Mouse (Mus musculus): ENCODE data around the gene Dync1i1. TPM values are rescaled to one million over a fixed set of nuclear protein-coding genes. Genes with fewer than 3 reads are reported as not detected.

The Dync1i1 gene
- polyA plus RNA-seq, 1 experiment from 2014 or later = 0.71 TPM

GRCm38 (mm10) chr6:5854048-5854836, 128.8 kb downstream of the Dync1i1 start:
- H3K9ac ChIP-seq = no peak overlapping the region
- H3K4me1 ChIP-seq (ENCODE audit: insufficient read depth) = peaks cover under 1% of the 10 kb centered on the region; the same call in 1 of the 2 replicates
- DNase-seq (no peak), ATAC-seq (ENCODE audit: insufficient read depth) (no peak)
- no peak overlapping the region for H3K27ac ChIP-seq (ENCODE audit: low read depth)
- H3K4me2 ChIP-seq = no peak overlapping the region
- no peak overlapping the region for H3K4me3 ChIP-seq (ENCODE audit: low read depth, low read length)
- WGBS = 87% methylated on average over 12 of the region's 12 CpGs
- no peaks in the 10 kb centered on the region for H3K36me3 ChIP-seq (ENCODE audit: insufficient read depth)
- peaks cover 3% of the 10 kb centered on the region; the same call in 1 of the 2 replicates for H3K27me3 ChIP-seq (ENCODE audit: insufficient read depth, low read length)
- no peak for TF ChIP-seq CTCF (IDR thresholded peaks at IDR 0.05; ENCODE audit: low read depth)
- H3K9me3 ChIP-seq (ENCODE audit: low read depth, low read length) = no peaks in the 10 kb centered on the region

GRCm38 (mm10) chr6:5855526-5855925, 130.1 kb downstream of the Dync1i1 start:
- H3K4me2 ChIP-seq = no peak overlapping the region
- no peaks in the 10 kb centered on the region for H3K36me3 ChIP-seq (ENCODE audit: insufficient read depth)
- H3K4me3 ChIP-seq (ENCODE audit: low read depth, low read length) = no peak overlapping the region
- 53% methylated on average over 6 of the region's 6 CpGs for WGBS
- ATAC-seq (ENCODE audit: insufficient read depth) (no peak), DNase-seq (no peak)
- H3K4me1 ChIP-seq (ENCODE audit: insufficient read depth) = peaks cover 3% of the 10 kb centered on the region; the same call in 1 of the 2 replicates
- H3K9ac ChIP-seq = no peak overlapping the region
- no peak overlapping the region for H3K27ac ChIP-seq (ENCODE audit: low read depth)
- peaks cover 3% of the 10 kb centered on the region; the same call in 1 of the 2 replicates for H3K27me3 ChIP-seq (ENCODE audit: insufficient read depth, low read length)
- H3K9me3 ChIP-seq (ENCODE audit: low read depth, low read length) = no peaks in the 10 kb centered on the region
- TF ChIP-seq CTCF (IDR thresholded peaks at IDR 0.05; ENCODE audit: low read depth) = no peak

GRCm38 (mm10) chr6:5858371-5858770, 132.9 kb downstream of the Dync1i1 start:
- Histone ChIP-seq H3K36me3 (ENCODE audit: insufficient read depth) (no peaks in the 10 kb centered on the region), H3K9me3 (ENCODE audit: low read depth, low read length) (no peaks in the 10 kb centered on the region), H3K4me1 (ENCODE audit: insufficient read depth) (peaks cover 3% of the 10 kb centered on the region; the same call in 1 of the 2 replicates), H3K27me3 (ENCODE audit: insufficient read depth, low read length) (peaks cover 3% of the 10 kb centered on the region; the same call in 1 of the 2 replicates), H3K27ac (ENCODE audit: low read depth) (no peak overlapping the region), H3K4me2 (peak overlapping the region; percentile 54), H3K9ac (no peak overlapping the region), H3K4me3 (ENCODE audit: low read depth, low read length) (no peak overlapping the region)
- ATAC-seq (ENCODE audit: insufficient read depth) (no peak), DNase-seq (peak; percentile 92)
- TF ChIP-seq CTCF (IDR thresholded peaks at IDR 0.05; ENCODE audit: low read depth) = peak; percentile 78
- 8% methylated on average over 12 of the region's 12 CpGs for WGBS

GRCm38 (mm10) chr6:5858901-5859598, 133.6 kb downstream of the Dync1i1 start:
- Histone ChIP-seq H3K9me3 (ENCODE audit: low read depth, low read length) (no peaks in the 10 kb centered on the region), H3K36me3 (ENCODE audit: insufficient read depth) (no peaks in the 10 kb centered on the region), H3K27me3 (ENCODE audit: insufficient read depth, low read length) (peaks cover 3% of the 10 kb centered on the region; the same call in 1 of the 2 replicates), H3K4me3 (ENCODE audit: low read depth, low read length) (no peak overlapping the region; the same call in 1 of the 2 replicates), H3K4me2 (peak overlapping the region; percentile 54), H3K4me1 (ENCODE audit: insufficient read depth) (peaks cover 3% of the 10 kb centered on the region; the same call in 1 of the 2 replicates), H3K9ac (no peak overlapping the region), H3K27ac (ENCODE audit: low read depth) (no peak overlapping the region)
- DNase-seq (peak; percentile 51), ATAC-seq (ENCODE audit: insufficient read depth) (peak; percentile 76; the same call in 1 of the 2 replicates)
- TF ChIP-seq CTCF (IDR thresholded peaks at IDR 0.05; ENCODE audit: low read depth) = no peak
- 30% methylated on average over 20 of the region's 20 CpGs for WGBS

- Histone ChIP-seq H3K9ac (no peak overlapping the region), H3K4me1 (ENCODE audit: insufficient read depth) (peaks cover 3% of the 10 kb centered on the region; the same call in 1 of the 2 replicates), H3K36me3 (ENCODE audit: insufficient read depth) (no peaks in the 10 kb centered on the region), H3K27me3 (ENCODE audit: insufficient read depth, low read length) (peaks cover 3% of the 10 kb centered on the region; the same call in 1 of the 2 replicates), H3K4me3 (ENCODE audit: low read depth, low read length) (no peak overlapping the region; the same call in 1 of the 2 replicates), H3K4me2 (peak overlapping the region; percentile 54), H3K27ac (ENCODE audit: low read depth) (no peak overlapping the region), H3K9me3 (ENCODE audit: low read depth, low read length) (no peaks in the 10 kb centered on the region)
- peak; percentile 10 for DNase-seq
- no peak for TF ChIP-seq CTCF (IDR thresholded peaks at IDR 0.05; ENCODE audit: low read depth)
- peak; percentile 19; the same call in 1 of the 2 replicates for ATAC-seq (ENCODE audit: insufficient read depth)
- 15% methylated on average over 8 of the region's 8 CpGs for WGBS
Measured at GRCm38 (mm10) chr6:5859630-5860029, 134.2 kb downstream of the Dync1i1 start.

GRCm38 (mm10) chr6:5866091-5866490, 140.7 kb downstream of the Dync1i1 start:
- Histone ChIP-seq H3K36me3 (ENCODE audit: insufficient read depth) (no peaks in the 10 kb centered on the region), H3K4me1 (ENCODE audit: insufficient read depth) (no peaks in the 10 kb centered on the region), H3K27me3 (ENCODE audit: insufficient read depth, low read length) (no peaks in the 10 kb centered on the region), H3K4me3 (ENCODE audit: low read depth, low read length) (no peak overlapping the region), H3K9ac (no peak overlapping the region), H3K27ac (ENCODE audit: low read depth) (no peak overlapping the region), H3K9me3 (ENCODE audit: low read depth, low read length) (no peaks in the 10 kb centered on the region), H3K4me2 (no peak overlapping the region)
- no peak for TF ChIP-seq CTCF (IDR thresholded peaks at IDR 0.05; ENCODE audit: low read depth)
- DNase-seq (no peak), ATAC-seq (ENCODE audit: insufficient read depth) (no peak)
- WGBS = 63% methylated on average over 5 of the region's 5 CpGs

- Histone ChIP-seq H3K9ac (no peak overlapping the region), H3K27me3 (ENCODE audit: insufficient read depth, low read length) (no peaks in the 10 kb centered on the region), H3K36me3 (ENCODE audit: insufficient read depth) (no peaks in the 10 kb centered on the region), H3K4me1 (ENCODE audit: insufficient read depth) (no peaks in the 10 kb centered on the region), H3K4me2 (no peak overlapping the region), H3K9me3 (ENCODE audit: low read depth, low read length) (no peaks in the 10 kb centered on the region), H3K27ac (ENCODE audit: low read depth) (no peak overlapping the region), H3K4me3 (ENCODE audit: low read depth, low read length) (no peak overlapping the region)
- no peak for DNase-seq
- WGBS = 89% methylated on average over 4 of the region's 4 CpGs
- TF ChIP-seq CTCF (IDR thresholded peaks at IDR 0.05; ENCODE audit: low read depth) = no peak
- no peak for ATAC-seq (ENCODE audit: insufficient read depth)
Measured at GRCm38 (mm10) chr6:5867221-5867620, 141.8 kb downstream of the Dync1i1 start.

Data from lung, embryonic 14.5 days (tissue).